Mouse (Mus musculus): ENCODE data around the gene Tex2.
A peak's percentile ranks its signal among the peaks of the same experiment; 100 is the strongest.

DNA sequence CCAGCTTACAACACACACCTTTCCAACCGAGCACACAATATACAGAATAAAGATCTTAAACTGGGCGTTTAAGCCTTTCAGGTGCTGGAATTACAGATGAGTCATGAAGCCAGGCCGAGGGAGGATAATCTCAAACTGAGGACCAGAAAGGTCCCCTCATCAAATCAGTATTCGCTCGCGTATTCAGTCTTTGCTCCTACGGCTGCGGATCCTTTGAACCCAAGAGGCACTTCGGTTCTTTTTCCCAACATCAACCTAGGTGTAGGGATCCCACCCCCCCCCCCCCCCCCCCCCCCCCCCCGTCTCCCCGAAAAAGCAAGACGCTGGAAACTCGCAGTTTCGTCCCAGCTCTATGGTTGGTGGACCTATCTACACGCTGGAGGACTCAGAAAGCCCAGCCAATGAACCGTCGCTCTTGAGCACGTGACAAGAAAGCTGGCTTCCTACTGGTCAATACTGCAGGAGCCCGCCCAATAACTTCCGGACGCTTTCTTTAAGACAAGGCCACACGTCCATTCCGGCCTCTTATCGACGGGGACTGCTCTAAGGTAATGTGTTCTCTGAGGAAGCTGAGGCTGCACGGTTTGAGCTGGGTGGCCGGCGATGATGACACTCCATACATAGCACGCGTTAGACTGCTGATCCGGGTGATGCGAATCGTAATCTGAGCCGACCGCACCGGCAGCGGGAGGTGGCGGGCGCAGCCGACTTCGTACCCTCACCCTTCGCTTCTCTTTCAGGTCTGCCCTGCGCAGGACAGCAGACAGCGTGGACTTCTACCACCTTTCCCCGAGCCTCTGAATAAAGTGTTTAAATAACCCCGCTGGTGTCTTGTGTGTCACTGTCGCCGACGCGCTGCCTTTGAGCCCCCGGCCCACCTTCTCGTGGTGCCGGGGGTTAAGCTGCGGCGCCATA lies 112.6 kb downstream of the Tex2 start:
- TF ChIP-seq ZC3H11A (IDR thresholded peaks at IDR 0.05; ENCODE audit: borderline replicate concordance, low read depth, low read length) (no peak), CHD2 (IDR thresholded peaks at IDR 0.05; ENCODE audit: low read depth, low read length) (peak; percentile 79; the same call in 1 of the 2 replicates), ZNF384 (IDR thresholded peaks at IDR 0.05; ENCODE audit: low read depth, low read length) (no peak), MAFK (IDR thresholded peaks at IDR 0.05; ENCODE audit: insufficient read depth, low read depth, low read length) (no peak)
